Mouse (Mus musculus) liver, adult 2 months (tissue): ENCODE data around the gene Lhfpl3. TPM values are rescaled to one million over a fixed set of nuclear protein-coding genes. Genes with fewer than 3 reads are reported as not detected.
"Not testable (repeated sequence)": the region's sequence is repeated elsewhere in the genome, so short reads cannot be mapped to it uniquely, and the experiment has no call there.

Experiments used
- DNase-seq: peaks from one replicate; pipeline ENCODE4 v3.0.0-alpha.2; 2011; ENCODE audit warnings: low read depth, low spot score; ENCODE audit errors: extremely low read depth
- H3K27ac ChIP-seq: fragments of 200-500 bp; replicated peaks from 2 replicates; pipeline ENCODE4 v1.5.1; 2012; ENCODE audit warnings: low read depth, mild to moderate bottlenecking, control low read depth, inconsistent platforms, low read length; ENCODE audit not compliant: insufficient read depth
- H3K27me3 ChIP-seq: fragments of 200-500 bp; 2 replicates; pipeline ENCODE4 v1.6.1; 2012; ENCODE audit warnings: mild to moderate bottlenecking, moderate library complexity, low read length, inconsistent platforms; ENCODE audit not compliant: control insufficient read depth, insufficient read depth
- H3K36me3 ChIP-seq: fragments of 200-500 bp; 2 replicates; pipeline ENCODE4 v1.6.1; 2012; ENCODE audit warnings: low read length, inconsistent platforms; ENCODE audit not compliant: control insufficient read depth, insufficient read depth
- H3K4me1 ChIP-seq: fragments of 200-500 bp; 2 replicates; pipeline ENCODE4 v1.6.1; 2011; ENCODE audit warnings: low read length; ENCODE audit not compliant: control insufficient read depth, insufficient read depth
- H3K4me3 ChIP-seq: fragments of 200-500 bp; 2 replicates; pipeline ENCODE4 v1.5.1; 2011; ENCODE audit warnings: low read depth, mild to moderate bottlenecking, control low read depth, low read length, moderate library complexity; ENCODE audit not compliant: insufficient read depth
- H3K79me2 ChIP-seq: fragments of 200-500 bp; 2 replicates; pipeline ENCODE4 v1.6.1; 2012; ENCODE audit warnings: inconsistent platforms, mild to moderate bottlenecking, low read length, moderate library complexity; ENCODE audit not compliant: control insufficient read depth, insufficient read depth
- H3K9ac ChIP-seq: fragments of 200-500 bp; 2 replicates; pipeline ENCODE4 v1.6.1; 2012; ENCODE audit warnings: low read depth, mild to moderate bottlenecking, control low read depth, inconsistent platforms, low read length
- CTCF ChIP-seq: fragments of 200-500 bp; IDR thresholded peaks from 2 replicates; pipeline ENCODE4 v1.5.1; 2011; ENCODE audit warnings: low read depth, low read length, control low read depth
- POLR2A ChIP-seq: fragments of 200-500 bp; IDR thresholded peaks from 2 replicates; pipeline ENCODE4 v1.6.1; 2011; ENCODE audit warnings: low read length, control low read depth; ENCODE audit not compliant: insufficient read depth; ENCODE audit errors: extremely low read depth
- WGBS: fragments of 180-500 bp; shearing (Covaris S2); methylation state at CpG from one replicate; pipeline ENCODE4 v1.1.7; 2018; 5-methylcytosine and 5-hydroxymethylcytosine counted together
- polyA plus RNA-seq: library from polyadenylated mRNA; depleted of rRNA; stranded (reverse); fragments of >200 nt; gene quantifications from 2 replicates; pipeline ENCODE4 v1.2.3, GENCODE M21; 2012; rRNA removed
- total RNA-seq: library from RNA; depleted of rRNA; stranded (reverse); fragments of >200 nt; gene quantifications from 2 replicates; pipeline ENCODE4 v1.2.3, GENCODE M21; 2014; rRNA removed

The Lhfpl3 gene
- total RNA-seq (0.07 TPM in 1 of 2 replicates, not detected in the other), polyA plus RNA-seq (0.02 TPM in 2 replicates)

GRCm38 (mm10) chr5:22745885-22746532 is at the start of gene Lhfpl3:
Gene Lhfpl3, plus strand, starts transcription at chr5:22746059.
- no peak within 1 kb of the TSS for H3K9ac ChIP-seq
- under 1% methylated on average over 48 of the region's 53 CpGs for WGBS

GRCm38 (mm10) chr5:22706271-22706670 is 39.6 kb upstream of the Lhfpl3 start:
- H3K4me3 ChIP-seq, H3K79me2 ChIP-seq, H3K27ac ChIP-seq, DNase-seq, H3K9ac ChIP-seq, H3K36me3 ChIP-seq, H3K4me1 ChIP-seq, H3K27me3 ChIP-seq: not testable (repeated sequence)
- WGBS = 83% methylated on average over 4 of the region's 4 CpGs

More at GRCm38 (mm10) chr5:22745885-22746532, at the start of gene Lhfpl3:
- no peak for TF ChIP-seq POLR2A
- TF ChIP-seq CTCF = no peak
- no peak for DNase-seq
- Histone ChIP-seq H3K4me1 (peaks cover 5% of the 10 kb centered on the region), H3K36me3 (no peaks in the 10 kb centered on the region), H3K27me3 (peaks cover 14% of the 10 kb centered on the region), H3K27ac (no peak within 1 kb of the TSS), H3K79me2 (no peaks in the 10 kb centered on the region), H3K4me3 (no peak within 1 kb of the TSS)

- Histone ChIP-seq H3K79me2 (no peaks in the 10 kb centered on the region), H3K9ac (no peak overlapping the region), H3K36me3 (no peaks in the 10 kb centered on the region), H3K4me1 (peaks cover 5% of the 10 kb centered on the region), H3K4me3 (no peak overlapping the region), H3K27me3 (peaks cover 14% of the 10 kb centered on the region), H3K27ac (no peak overlapping the region)
- no peak for TF ChIP-seq POLR2A
- TF ChIP-seq CTCF = no peak
- WGBS = 8% methylated on average over 10 of the region's 10 CpGs
- no peak for DNase-seq
These were observed 352 bp upstream of the Lhfpl3 start for GRCm38 (mm10) chr5:22745529-22745884.

GRCm38 (mm10) chr5:22746533-22747021 is 718 bp downstream of the Lhfpl3 start:
- peaks cover 5% of the 10 kb centered on the region for H3K4me1 ChIP-seq
- 7% methylated on average over 20 of the region's 20 CpGs for WGBS
- no peak for DNase-seq
- H3K79me2 ChIP-seq = no peaks in the 10 kb centered on the region
- H3K27me3 ChIP-seq = peaks cover 14% of the 10 kb centered on the region
- H3K36me3 ChIP-seq = no peaks in the 10 kb centered on the region
- H3K9ac ChIP-seq = no peak overlapping the region
- H3K27ac ChIP-seq = no peak overlapping the region
- TF ChIP-seq CTCF = no peak
- no peak for TF ChIP-seq POLR2A
- no peak overlapping the region for H3K4me3 ChIP-seq

GRCm38 (mm10) chr5:22747305-22747704 is 1.4 kb downstream of the Lhfpl3 start:
- no peak for DNase-seq
- H3K4me3 ChIP-seq = no peak overlapping the region
- peaks cover 5% of the 10 kb centered on the region for H3K4me1 ChIP-seq
- no peak overlapping the region for H3K27ac ChIP-seq
- no peaks in the 10 kb centered on the region for H3K79me2 ChIP-seq
- no peaks in the 10 kb centered on the region for H3K36me3 ChIP-seq
- TF ChIP-seq POLR2A (no peak), CTCF (no peak)
- H3K27me3 ChIP-seq = peaks cover 14% of the 10 kb centered on the region
- WGBS = 16% methylated on average over 7 of the region's 7 CpGs
- no peak overlapping the region for H3K9ac ChIP-seq

GRCm38 (mm10) chr5:22757261-22757660 is 11.4 kb downstream of the Lhfpl3 start:
- Histone ChIP-seq H3K27me3 (no peaks in the 10 kb centered on the region), H3K9ac (no peak overlapping the region), H3K4me3 (no peak overlapping the region), H3K27ac (no peak overlapping the region), H3K4me1 (no peaks in the 10 kb centered on the region), H3K79me2 (no peaks in the 10 kb centered on the region), H3K36me3 (no peaks in the 10 kb centered on the region)
- 36% methylated on average over 3 of the region's 3 CpGs for WGBS
- TF ChIP-seq CTCF (no peak), POLR2A (no peak)
- DNase-seq = no peak
